ENCODE assay signal across 7 mouse cellular contexts in genomic region chr3:90432811-90433219, GRCm38 (mm10). TPM values are rescaled to one million over a fixed set of nuclear protein-coding genes. Genes with fewer than 3 reads are reported as not detected.
DNase-seq lines count a peak whose midpoint lies in the region; ATAC-seq and TF ChIP-seq lines count a peak whose summit lies in the region.

No protein-coding gene starts in this region.

- H3ac ChIP-seq in myocyte (ENCODE audit: control insufficient read depth, insufficient read length) = peak overlapping the region; percentile 29

- TF ChIP-seq POLR2A in cerebellum, adult 2 months (IDR thresholded peaks at IDR 0.05; ENCODE audit: borderline replicate concordance, insufficient read depth, low read length) = no peak
- TF ChIP-seq POLR2A in myocyte (IDR thresholded peaks at IDR 0.05; ENCODE audit: insufficient read length, low read depth) = no peak

- peak overlapping the region; percentile 91 for H3K9ac ChIP-seq in kidney, embryonic 14.5 days (ENCODE audit: low read depth, low read length)
- H3K9ac ChIP-seq in liver, embryonic 13.5 days = peak overlapping the region; percentile 93

- H3K4me2 ChIP-seq in kidney, embryonic 14.5 days (replicated peaks; ENCODE audit: low read depth, low read length) = peak overlapping the region; percentile 96
- H3K4me2 ChIP-seq in liver, embryonic 13.5 days = peak overlapping the region; percentile 98
- H3K4me2 ChIP-seq in myocyte (ENCODE audit: low read depth) = peak overlapping the region; percentile 87

- peaks cover 19% of the 10 kb centered on the region for H3K79me2 ChIP-seq in myocyte (ENCODE audit: control insufficient read depth, insufficient read depth)

- H3K4me3 ChIP-seq in cerebellum, adult 2 months (replicated peaks; ENCODE audit: insufficient read depth, low read depth, low read length) = peak overlapping the region; percentile 91
- peak overlapping the region; percentile 74 for H3K4me3 ChIP-seq in kidney, embryonic 14.5 days (ENCODE audit: low read length)
- H3K4me3 ChIP-seq in liver, embryonic 13.5 days (replicated peaks) = peak overlapping the region; percentile 77
- peak overlapping the region; percentile 88 for H3K4me3 ChIP-seq in myocyte

- no peaks in the 10 kb centered on the region for H3K9me3 ChIP-seq in kidney, embryonic 14.5 days (ENCODE audit: control insufficient read depth, low read length)
- H3K9me3 ChIP-seq in liver, embryonic 13.5 days (replicated peaks) = no peaks in the 10 kb centered on the region

- peak overlapping the region; percentile 93 for H3K27ac ChIP-seq in cerebellum, adult 2 months (ENCODE audit: insufficient read depth, low read length)
- peak overlapping the region; percentile 98 for H3K27ac ChIP-seq in kidney, embryonic 14.5 days (ENCODE audit: low read depth, low read length)
- peak overlapping the region; percentile 96 for H3K27ac ChIP-seq in liver, embryonic 13.5 days

- no peak for TF ChIP-seq CTCF in cerebellum, adult 2 months (IDR thresholded peaks at IDR 0.05; ENCODE audit: borderline replicate concordance, insufficient read depth, low read depth, low read length)

- WGBS in cerebellum, adult 2 months = 1% methylated on average over 12 of the region's 12 CpGs
- 0% methylated on average over 12 of the region's 12 CpGs for WGBS in kidney, embryonic 14.5 days
- WGBS in liver, embryonic 13.5 days (ENCODE audit: insufficient replicate concordance) = 1% methylated on average over 12 of the region's 12 CpGs

- no peaks in the 10 kb centered on the region for H3K36me3 ChIP-seq in kidney, embryonic 14.5 days (ENCODE audit: control insufficient read depth, insufficient read depth, low read length)
- peaks cover 3% of the 10 kb centered on the region; the same call in 1 of the 2 replicates for H3K36me3 ChIP-seq in liver, embryonic 13.5 days
- no peaks in the 10 kb centered on the region for H3K36me3 ChIP-seq in myocyte (ENCODE audit: control insufficient read depth, insufficient read depth)

- peak; percentile 30 for ATAC-seq in kidney, embryonic 14.5 days (ENCODE audit: low FRiP score, low TSS enrichment)
- peak; percentile 13; the same call in 1 of the 2 replicates for ATAC-seq in liver, embryonic 13.5 days (ENCODE audit: low read depth)

- no peaks in the 10 kb centered on the region for H3K27me3 ChIP-seq in cerebellum, adult 2 months (ENCODE audit: control insufficient read depth, insufficient read depth, low read length)
- H3K27me3 ChIP-seq in kidney, embryonic 14.5 days (ENCODE audit: control insufficient read depth, insufficient read depth, low read length) = no peaks in the 10 kb centered on the region
- H3K27me3 ChIP-seq in liver, embryonic 13.5 days = no peaks in the 10 kb centered on the region
- H3K27me3 ChIP-seq in myocyte (ENCODE audit: control insufficient read depth, insufficient read depth, insufficient read length) = no peaks in the 10 kb centered on the region

- peaks cover 6% of the 10 kb centered on the region; the same call in 1 of the 2 replicates for H3K4me1 ChIP-seq in cerebellum, adult 2 months (ENCODE audit: control insufficient read depth, insufficient read depth, low read length)
- peaks cover 22% of the 10 kb centered on the region for H3K4me1 ChIP-seq in kidney, embryonic 14.5 days (ENCODE audit: control insufficient read depth, insufficient read depth, low read length)
- peaks cover 57% of the 10 kb centered on the region for H3K4me1 ChIP-seq in liver, embryonic 13.5 days (replicated peaks)

- DNase-seq in urinary bladder, postnatal 14 days (ENCODE audit: low spot score) = peak; percentile 43
- DNase-seq in urinary bladder, adult 18-20 months (ENCODE audit: low spot score in 2 of 2) = no peak
- DNase-seq in cerebellum, adult 2 months = no peak
- peak; percentile 17 for DNase-seq in forelimb bud, embryonic 11.5 days (ENCODE audit: low read depth, low spot score)
- DNase-seq in liver, embryonic 13.5 days = peak; percentile 34

TF ChIP-seq in myocyte, 11 proteins besides CTCF, POLR2A, EP300 and RAD21:
- TF ChIP-seq SRF (IDR thresholded peaks at IDR 0.05; ENCODE audit: control insufficient read depth, insufficient read length, low read depth) (no peak), CEBPB (IDR thresholded peaks at IDR 0.05; ENCODE audit: insufficient read depth, poor library complexity, severe bottlenecking) (no peak), MAX (IDR thresholded peaks at IDR 0.05; ENCODE audit: low read depth) (no peak), E2F4 (IDR thresholded peaks at IDR 0.05; ENCODE audit: insufficient read depth) (no peak), TCF3 (IDR thresholded peaks at IDR 0.05; ENCODE audit: insufficient read length, low read depth) (no peak), TCF12 (IDR thresholded peaks at IDR 0.05; ENCODE audit: insufficient read depth, poor library complexity, severe bottlenecking) (no peak), MYOD1 (IDR thresholded peaks at IDR 0.05; ENCODE audit: control insufficient read depth in 1 of 3, insufficient read length in 2 of 3, low read depth in 2 of 3) (peak in 1 of 3 experiments; percentile 10), USF1 (IDR thresholded peaks at IDR 0.05; ENCODE audit: low read depth) (no peak)

RNA-seq across cellular contexts. Expression of gene Ints3, which starts 0.6 kb away (rescaled TPM):
- 48.5 and 51.4 TPM in 2 replicates for polyA plus RNA-seq in cerebellum, adult 2 months (2012; rRNA removed)
- 24.0 and 39.2 TPM in 2 replicates for polyA plus RNA-seq in kidney, embryonic 14.5 days (2014; fragmentation: Nextera tagmentation; extraction: Ambion mirVana)
- polyA plus RNA-seq in liver, embryonic 13.5 days (2015; fragmentation: Nextera tagmentation; extraction: Ambion mirVana) = 10.0 and 11.7 TPM in 2 replicates
- 24.2 TPM for polyA plus RNA-seq in myocyte (2012; fragmentation: generic; extraction: Trizol)

RNA-seq across cellular contexts. Expression of gene Npr1, which starts 32.9 kb away (rescaled TPM):
- 16.1 TPM in 2 replicates for polyA plus RNA-seq in cerebellum, adult 2 months (2012; rRNA removed)
- 11.0 and 12.3 TPM in 2 replicates for polyA plus RNA-seq in kidney, embryonic 14.5 days (2014; fragmentation: Nextera tagmentation; extraction: Ambion mirVana)
- 4.0 TPM in 2 replicates for polyA plus RNA-seq in liver, embryonic 13.5 days (2015; fragmentation: Nextera tagmentation; extraction: Ambion mirVana)
- polyA plus RNA-seq in myocyte (2012; fragmentation: generic; extraction: Trizol) = 0.22 TPM

RNA-seq across cellular contexts. Expression of gene Slc27a3, which starts 43.1 kb away (rescaled TPM):
- 6.1 and 7.1 TPM in 2 replicates for polyA plus RNA-seq in cerebellum, adult 2 months (2012; rRNA removed)
- polyA plus RNA-seq in kidney, embryonic 14.5 days (2014; fragmentation: Nextera tagmentation; extraction: Ambion mirVana) = 8.2 and 12.3 TPM in 2 replicates
- 1.5 and 1.6 TPM in 2 replicates for polyA plus RNA-seq in liver, embryonic 13.5 days (2015; fragmentation: Nextera tagmentation; extraction: Ambion mirVana)
- 3.4 TPM for polyA plus RNA-seq in myocyte (2012; fragmentation: generic; extraction: Trizol)

RNA-seq across cellular contexts. Expression of gene Ilf2, which starts 43.1 kb away (rescaled TPM):
- polyA plus RNA-seq in cerebellum, adult 2 months (2012; rRNA removed) = 98.7 and 107 TPM in 2 replicates
- polyA plus RNA-seq in kidney, embryonic 14.5 days (2014; fragmentation: Nextera tagmentation; extraction: Ambion mirVana) = 245 and 262 TPM in 2 replicates
- 75.0 and 85.0 TPM in 2 replicates for polyA plus RNA-seq in liver, embryonic 13.5 days (2015; fragmentation: Nextera tagmentation; extraction: Ambion mirVana)
- 50.4 TPM for polyA plus RNA-seq in myocyte (2012; fragmentation: generic; extraction: Trizol)

RNA-seq across cellular contexts. Expression of gene Snapin, which starts 58.0 kb away (rescaled TPM):
- 77.6 and 82.4 TPM in 2 replicates for polyA plus RNA-seq in cerebellum, adult 2 months (2012; rRNA removed)
- polyA plus RNA-seq in kidney, embryonic 14.5 days (2014; fragmentation: Nextera tagmentation; extraction: Ambion mirVana) = 58.5 and 67.6 TPM in 2 replicates
- 21.2 and 22.9 TPM in 2 replicates for polyA plus RNA-seq in liver, embryonic 13.5 days (2015; fragmentation: Nextera tagmentation; extraction: Ambion mirVana)
- 33.7 TPM for polyA plus RNA-seq in myocyte (2012; fragmentation: generic; extraction: Trizol)

Comparison
In these comparisons a context has a peak if more than half of its experiments do, and no peak if none do; other contexts are left out.
1. DNase-seq: peak in urinary bladder, postnatal 14 days (single experiment), forelimb bud, embryonic 11.5 days (single experiment) and liver, embryonic 13.5 days (single experiment); none in urinary bladder, adult 18-20 months (0 of 2) and cerebellum, adult 2 months (0 of 2).
2. Peak in every context shown above with its lines, with median percentiles within 50 percentile points of each other: H3K27ac ChIP-seq, H3K4me3 ChIP-seq and H3K4me2 ChIP-seq.